Mouse (Mus musculus) liver, postnatal 0 days (tissue): ENCODE results near the gene Ddias. TPM values are rescaled to one million over a fixed set of nuclear protein-coding genes. Genes with fewer than 3 reads are reported as not detected.
A peak's percentile ranks its signal among the peaks of the same experiment; 100 is the strongest.
"Not testable (repeated sequence)": the region's sequence is repeated elsewhere in the genome, so short reads cannot be mapped to it uniquely, and the experiment has no call there.

ENCODE experiments used
- ATAC-seq: fragments of 200-750 bp; cut with Nextera tagmentation; 2 replicates; pipeline ENCODE4 v1.8.0; 2017; ENCODE audit warnings: mild to moderate bottlenecking, moderate library complexity
- DNase-seq: peaks from one replicate; pipeline ENCODE4 v3.0.0-alpha.2; 2016
- H3K27ac ChIP-seq: fragments of 300-500 bp; sonication (generic); 2 replicates; pipeline ENCODE4 v1.5.1; 2014; ENCODE audit warnings: antibody characterized with exemption, moderate library complexity, mild to moderate bottlenecking, low read depth
- H3K27me3 ChIP-seq: fragments of 300-500 bp; sonication (generic); 2 replicates; pipeline ENCODE4 v1.6.1; 2014; ENCODE audit warnings: low read length, control low read depth, mixed read lengths; ENCODE audit not compliant: insufficient read depth
- H3K36me3 ChIP-seq: fragments of 300-500 bp; sonication (generic); replicated peaks from 2 replicates; pipeline ENCODE4 v1.6.1; 2014; ENCODE audit warnings: mild to moderate bottlenecking, control low read depth, low read length, moderate library complexity, mixed read lengths; ENCODE audit not compliant: insufficient read depth
- H3K4me1 ChIP-seq: fragments of 300-500 bp; sonication (generic); 2 replicates; pipeline ENCODE4 v1.6.1; 2014; ENCODE audit warnings: antibody characterized with exemption, mild to moderate bottlenecking, control low read depth; ENCODE audit not compliant: insufficient read depth
- H3K4me2 ChIP-seq: fragments of 300-500 bp; sonication (generic); 2 replicates; pipeline ENCODE4 v1.6.1; 2014; ENCODE audit warnings: low read depth, mild to moderate bottlenecking, low read length, moderate library complexity, mixed read lengths
- H3K4me3 ChIP-seq: fragments of 300-500 bp; sonication (generic); 2 replicates; pipeline ENCODE4 v1.5.1; 2014; ENCODE audit warnings: low read depth, low read length
- H3K9ac ChIP-seq: fragments of 300-500 bp; sonication (generic); replicated peaks from 2 replicates; pipeline ENCODE4 v1.6.1; 2014; ENCODE audit warnings: mild to moderate bottlenecking, moderate library complexity
- H3K9me3 ChIP-seq: fragments of 300-500 bp; sonication (generic); 2 replicates; pipeline ENCODE4 v1.6.1; 2016; ENCODE audit warnings: mild to moderate bottlenecking, control low read depth, low read length, mixed read lengths
- CTCF ChIP-seq: sonication (generic); IDR thresholded peaks from 2 replicates; pipeline ENCODE4 v1.5.1; 2016; ENCODE audit warnings: antibody characterized with exemption, low read depth
- EP300 ChIP-seq: IDR thresholded peaks from 2 replicates; pipeline ENCODE4 v1.6.1; 2016; ENCODE audit warnings: antibody characterized with exemption, low read depth, mild to moderate bottlenecking
- WGBS: fragments of 180-500 bp; shearing (Covaris S2); extraction: QIAGEN DNeasy Blood & Tissue Kit; methylation state at CpG from one replicate; pipeline ENCODE4 v1.1.7; 2014; ENCODE audit not compliant: insufficient replicate concordance; 5-methylcytosine and 5-hydroxymethylcytosine counted together
- polyA plus RNA-seq: library from polyadenylated mRNA; unstranded; fragments of >200 nt; fragmentation: Nextera tagmentation; extraction: Ambion mirVana; gene quantifications from 2 replicates; pipeline ENCODE4 v1.2.1, GENCODE M21; 2015

Ddias gene
- polyA plus RNA-seq: 3.7 and 3.9 TPM in 2 replicates

DNA sequence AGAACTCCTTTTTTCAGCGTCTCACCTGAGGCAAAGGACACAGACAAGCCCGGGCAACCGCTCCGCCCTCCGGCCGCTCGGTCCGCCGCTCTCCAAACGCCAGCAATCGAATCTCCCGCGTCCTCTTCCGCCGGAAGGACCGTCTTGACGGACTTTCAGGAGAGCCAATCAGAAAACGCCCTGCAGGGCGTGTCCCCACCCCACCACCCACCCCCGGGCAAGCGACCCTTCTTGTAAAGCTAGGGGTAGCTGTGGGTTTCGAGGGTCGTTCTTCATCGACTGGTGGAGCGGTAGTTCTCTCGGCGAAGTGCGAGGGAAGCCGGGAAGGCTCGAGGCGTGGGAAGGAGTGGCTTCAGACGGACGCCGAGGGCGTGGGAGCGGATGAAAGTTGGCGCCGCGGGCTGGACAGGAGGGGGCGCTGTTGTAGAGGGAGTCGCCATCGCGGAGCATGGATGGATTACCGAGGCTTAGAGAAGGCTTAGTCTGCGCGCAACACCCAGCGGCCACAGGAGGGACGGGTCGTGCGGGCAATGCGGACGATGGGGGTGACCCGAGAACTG is at the start of gene Ddias, which contains the start of gene Prcp:
Gene Ddias (minus strand): TSS at position 132 of the 560 bp plus-strand sequence.
Gene Prcp (plus strand): TSS at position 355 of the 560 bp plus-strand sequence.
- Histone ChIP-seq H3K4me2 (peak within 1 kb of the TSS; percentile 73), H3K9me3 (no peaks in the 10 kb centered on the region), H3K4me3 (peak within 1 kb of the TSS; percentile 63), H3K36me3 (no peaks in the 10 kb centered on the region), H3K27me3 (no peaks in the 10 kb centered on the region), H3K9ac (peak within 1 kb of the TSS; percentile 83), H3K27ac (peak within 1 kb of the TSS; percentile 93), H3K4me1 (peaks cover 23% of the 10 kb centered on the region)
- DNase-seq (peak; percentile 96), ATAC-seq (peak; percentile 84)
- TF ChIP-seq CTCF: peak; percentile 100
- no peak; the same call in 1 of the 2 replicates for TF ChIP-seq EP300
- WGBS: under 1% methylated on average over 53 of the region's 53 CpGs

DNA sequence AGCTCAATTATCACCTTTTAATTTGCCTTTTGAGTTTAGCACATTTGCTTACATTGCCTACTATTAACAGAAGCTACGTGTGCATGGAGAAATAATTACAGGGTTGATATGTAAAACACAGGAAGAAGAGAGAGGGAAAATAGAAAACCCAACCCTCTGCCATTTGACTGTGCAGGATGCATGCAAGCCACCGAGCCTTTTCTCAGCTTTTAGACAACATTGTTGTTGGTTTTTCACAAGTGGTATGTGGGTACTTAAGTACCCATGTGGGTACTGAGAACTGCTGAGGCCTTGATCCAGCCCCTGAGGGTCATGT is 46.8 kb upstream of the Ddias start:
- Histone ChIP-seq H3K4me2 (no peak overlapping the region), H3K27me3 (no peaks in the 10 kb centered on the region), H3K4me3 (no peak overlapping the region), H3K36me3 (peaks cover 6% of the 10 kb centered on the region; the same call in 1 of the 2 replicates), H3K9me3 (no peaks in the 10 kb centered on the region), H3K9ac (no peak overlapping the region), H3K27ac (no peak overlapping the region), H3K4me1 (no peaks in the 10 kb centered on the region)
- DNase-seq (no peak), ATAC-seq (no peak)
- WGBS: 77% methylated on average over 2 of the region's 2 CpGs
- no peak for TF ChIP-seq EP300
- no peak for TF ChIP-seq CTCF

DNA sequence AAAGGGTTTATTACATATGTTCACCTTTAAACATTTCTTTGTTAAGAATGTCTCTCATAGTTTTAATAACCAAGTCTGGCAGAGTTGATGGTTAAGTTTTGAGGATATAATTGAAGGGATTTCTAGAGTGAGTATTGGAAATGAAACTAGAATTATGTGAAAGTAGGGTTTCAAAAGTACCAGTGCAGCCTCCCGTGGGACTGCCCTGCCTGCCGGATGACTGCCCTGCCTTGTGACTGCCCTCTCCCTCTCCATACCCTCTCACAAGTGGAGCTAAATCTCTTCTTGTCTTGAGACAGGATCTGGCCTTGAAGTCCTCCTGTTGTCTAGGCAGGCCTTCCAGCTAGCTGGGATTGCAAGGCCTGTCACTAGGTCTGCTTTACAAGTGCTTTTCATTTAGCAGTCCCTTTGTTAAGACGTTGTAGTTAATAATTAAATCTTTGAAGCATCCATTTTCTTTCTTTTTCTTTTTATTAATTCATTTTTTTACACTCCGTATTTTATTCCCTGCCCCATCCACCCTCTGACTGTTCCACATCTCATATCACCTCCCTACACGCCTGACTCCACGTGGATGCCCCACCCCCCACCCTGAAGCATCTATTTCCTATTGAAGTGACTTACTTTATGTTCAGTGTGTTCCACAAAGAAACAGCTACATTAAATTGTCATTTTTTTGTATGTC is 46.3 kb upstream of the Ddias start:
- no peak for DNase-seq
- Histone ChIP-seq H3K36me3 (peaks cover 6% of the 10 kb centered on the region; the same call in 1 of the 2 replicates), H3K9ac (no peak overlapping the region), H3K27me3 (no peaks in the 10 kb centered on the region), H3K9me3 (no peaks in the 10 kb centered on the region), H3K4me3 (no peak overlapping the region), H3K4me2 (no peak overlapping the region), H3K4me1 (no peaks in the 10 kb centered on the region), H3K27ac (no peak overlapping the region)
- ATAC-seq: no peak
- 84% methylated on average over 6 of the region's 6 CpGs for WGBS
- TF ChIP-seq EP300: no peak
- no peak for TF ChIP-seq CTCF

DNA sequence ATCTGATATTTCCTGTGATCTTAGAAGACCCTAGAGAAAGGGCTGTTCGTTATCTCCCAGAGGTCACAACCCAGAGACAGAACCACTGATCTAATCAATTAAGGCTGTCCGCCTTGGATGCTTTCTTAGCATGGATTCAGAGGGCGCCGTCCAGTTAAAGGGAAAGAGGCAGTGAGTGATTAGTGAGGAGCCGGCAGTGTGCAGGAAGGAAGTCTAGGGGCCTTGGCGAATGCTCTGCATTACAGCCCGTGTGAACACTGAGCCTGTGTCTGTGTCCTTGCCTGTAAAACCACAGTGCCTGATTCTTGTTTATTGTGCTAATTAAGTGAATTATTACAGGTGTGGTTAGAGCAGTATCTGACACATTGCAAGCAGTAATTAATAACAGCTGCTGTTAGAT is 30.2 kb upstream of the Ddias start:
- H3K9ac ChIP-seq, H3K27ac ChIP-seq, H3K9me3 ChIP-seq, H3K4me2 ChIP-seq, H3K4me1 ChIP-seq, H3K36me3 ChIP-seq, H3K27me3 ChIP-seq, DNase-seq, ATAC-seq, H3K4me3 ChIP-seq: not testable (repeated sequence)
- 35% methylated on average over 7 of the region's 7 CpGs for WGBS

DNA sequence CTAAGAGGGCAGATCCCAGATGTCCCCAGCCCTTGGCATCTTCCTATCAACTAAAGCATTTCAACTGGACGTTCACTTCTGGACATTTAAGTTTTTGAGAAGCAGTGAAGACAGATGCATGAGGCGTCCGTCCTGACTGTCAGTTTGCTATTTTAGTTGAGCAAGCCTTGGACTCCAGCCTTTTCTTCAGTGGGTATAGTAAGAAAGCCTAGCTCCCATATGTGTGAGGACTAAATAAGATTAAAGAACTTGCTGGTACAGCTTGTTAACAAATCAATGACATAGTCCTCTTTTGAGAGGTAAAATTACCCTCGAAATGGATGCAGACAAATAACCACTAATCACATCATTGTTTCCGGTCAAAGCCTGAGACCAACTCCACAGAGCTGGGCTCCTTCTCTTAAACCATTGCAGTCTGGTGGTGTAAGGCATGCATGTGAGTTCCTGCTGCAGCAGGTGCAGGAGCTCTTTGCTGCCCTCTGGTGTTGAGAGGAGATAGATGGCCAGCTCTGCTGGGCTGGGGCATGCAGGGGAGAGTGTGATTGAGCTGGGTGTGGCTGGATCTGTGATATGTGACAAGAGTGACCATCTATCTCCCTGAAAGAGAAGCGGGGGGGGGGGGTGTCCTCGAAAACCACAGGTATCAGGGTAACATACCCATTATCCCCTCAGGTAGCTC is 29.5 kb upstream of the Ddias start:
- H3K9me3 ChIP-seq: no peaks in the 10 kb centered on the region
- peak; percentile 86 for ATAC-seq

DNA sequence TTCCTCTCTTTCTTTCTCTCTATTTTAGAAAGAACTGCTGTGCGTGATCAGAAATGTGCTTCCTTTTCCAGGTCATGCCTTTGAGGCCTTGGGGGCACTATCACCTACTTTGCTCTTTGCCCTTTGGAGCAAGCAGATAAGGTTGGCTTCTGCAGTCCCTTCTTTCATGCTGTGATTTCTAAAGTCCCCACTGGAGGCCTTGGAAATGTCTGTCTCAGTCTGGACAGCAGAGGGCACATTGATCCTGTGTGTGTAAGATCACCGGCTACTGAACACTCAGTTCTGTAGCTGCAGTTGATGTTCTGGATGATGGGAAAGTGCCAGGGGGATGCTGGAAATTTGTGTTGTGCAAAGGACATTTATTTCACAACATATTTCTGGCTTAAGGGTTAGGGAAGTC is 23.0 kb upstream of the Ddias start:
- H3K9me3 ChIP-seq: no peaks in the 10 kb centered on the region
- 45% methylated on average over 2 of the region's 2 CpGs for WGBS
- H3K27ac ChIP-seq: no peak overlapping the region
- no peak overlapping the region for H3K9ac ChIP-seq
- DNase-seq (no peak), ATAC-seq (0 out of 2 replicates have a peak, but pooled peaks have one; percentile 29)
- TF ChIP-seq EP300: no peak
- peak; percentile 59 for TF ChIP-seq CTCF
- no peak overlapping the region for H3K4me3 ChIP-seq
- H3K4me2 ChIP-seq: no peak overlapping the region
- no peaks in the 10 kb centered on the region for H3K4me1 ChIP-seq
- no peaks in the 10 kb centered on the region for H3K27me3 ChIP-seq
- no peaks in the 10 kb centered on the region for H3K36me3 ChIP-seq

More for the DNA sequence above, 29.5 kb upstream of the Ddias start:
- Histone ChIP-seq H3K4me3 (no peak overlapping the region), H3K4me1 (no peaks in the 10 kb centered on the region), H3K27ac (no peak overlapping the region), H3K4me2 (no peak overlapping the region), H3K27me3 (no peaks in the 10 kb centered on the region), H3K36me3 (no peaks in the 10 kb centered on the region), H3K9ac (no peak overlapping the region)
- 34% methylated on average over 7 of the region's 7 CpGs for WGBS
- TF ChIP-seq EP300: no peak
- TF ChIP-seq CTCF: peak; percentile 97
- peak; percentile 85 for DNase-seq
